Mouse (Mus musculus) heart, postnatal 0 days (tissue): ENCODE measurements at regions not wholly inside any gene's neighbourhood (a gene's known extent, or its start where the extent isn't known, plus 50 kb on each side); places are given as distances from the start of the nearest gene placed in this dataset.

Experiments used
- ATAC-seq: fragments of 200-750 bp; cut with Nextera tagmentation; 2 replicates; pipeline ENCODE4 v1.8.0; 2017; ENCODE audit warnings: low read depth, moderate number of reproducible peaks, moderate library complexity; ENCODE audit not compliant: insufficient read depth
- DNase-seq: peaks from one replicate; pipeline ENCODE4 v3.0.0-alpha.2; 2016; ENCODE audit warnings: low spot score
- H3K27ac ChIP-seq: fragments of 300-500 bp; sonication (generic); 2 replicates; pipeline ENCODE4 v1.5.1; 2014; ENCODE audit warnings: low read depth, mild to moderate bottlenecking
- H3K27me3 ChIP-seq: fragments of 300-500 bp; sonication (generic); 2 replicates; pipeline ENCODE4 v1.6.1; 2014; ENCODE audit warnings: low read length, mixed read lengths; ENCODE audit not compliant: control insufficient read depth, insufficient read depth
- H3K36me3 ChIP-seq: fragments of 300-500 bp; sonication (generic); replicated peaks from 2 replicates; pipeline ENCODE4 v1.6.1; 2014; ENCODE audit warnings: low read length, mixed read lengths; ENCODE audit not compliant: control insufficient read depth, insufficient read depth
- H3K4me1 ChIP-seq: fragments of 300-500 bp; sonication (generic); 2 replicates; pipeline ENCODE4 v1.6.1; 2014; ENCODE audit warnings: antibody characterized with exemption; ENCODE audit not compliant: control insufficient read depth, insufficient read depth
- H3K4me2 ChIP-seq: fragments of 300-500 bp; sonication (generic); 2 replicates; pipeline ENCODE4 v1.6.1; 2014; ENCODE audit warnings: low read depth, mild to moderate bottlenecking, low read length, moderate library complexity
- H3K4me3 ChIP-seq: fragments of 300-500 bp; sonication (generic); 2 replicates; pipeline ENCODE4 v1.5.1; 2014; ENCODE audit warnings: low read depth, low read length
- H3K9ac ChIP-seq: fragments of 300-500 bp; sonication (generic); replicated peaks from 2 replicates; pipeline ENCODE4 v1.6.1; 2014; ENCODE audit warnings: low read depth, low read length, mixed read lengths
- H3K9me3 ChIP-seq: fragments of 300-500 bp; sonication (generic); replicated peaks from 2 replicates; pipeline ENCODE4 v1.6.1; 2016; ENCODE audit warnings: low read length; ENCODE audit not compliant: control insufficient read depth
- CTCF ChIP-seq: IDR thresholded peaks from 2 replicates; pipeline ENCODE4 v1.5.1; 2016; ENCODE audit warnings: antibody characterized with exemption, control low read depth, low read depth
- EP300 ChIP-seq: IDR thresholded peaks from 2 replicates; pipeline ENCODE4 v1.6.1; 2016; ENCODE audit warnings: antibody characterized with exemption, low read depth
- WGBS: fragments of 180-500 bp; shearing (Covaris S2); extraction: QIAGEN DNeasy Blood & Tissue Kit; methylation state at CpG from one replicate; pipeline ENCODE4 v1.1.7; 2014; 5-methylcytosine and 5-hydroxymethylcytosine counted together

DNA sequence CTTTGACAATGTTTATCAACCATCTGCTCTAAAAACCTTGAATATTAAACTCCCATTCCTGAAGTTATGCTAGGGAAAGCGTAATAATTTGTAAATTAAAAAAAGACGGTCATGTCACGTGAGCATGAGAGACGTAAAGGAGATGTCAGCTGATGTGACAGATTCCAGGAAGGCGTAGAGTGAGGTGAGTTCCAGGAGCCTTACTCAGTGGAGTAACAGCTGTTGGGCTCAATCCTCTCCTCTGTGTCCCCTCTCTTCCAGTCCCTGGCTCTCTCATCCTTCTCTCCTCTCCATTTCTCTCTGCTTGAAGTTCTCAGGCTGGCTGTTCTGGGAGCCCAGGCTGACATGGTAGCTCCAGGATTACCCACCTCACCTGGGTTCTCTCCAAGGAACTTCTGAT is 138.4 kb upstream of the Fmo9 start:
- WGBS = 72% methylated on average over 5 of the region's 5 CpGs
- TF ChIP-seq EP300 (no peak), CTCF (no peak)
- H3K36me3 ChIP-seq = no peaks in the 10 kb centered on the region
- H3K9ac ChIP-seq = no peak overlapping the region
- H3K27ac ChIP-seq = peak overlapping the region; percentile 74
- ATAC-seq (no peak), DNase-seq (no peak)
- H3K4me1 ChIP-seq = no peaks in the 10 kb centered on the region
- no peaks in the 10 kb centered on the region for H3K27me3 ChIP-seq
- H3K4me2 ChIP-seq = no peak overlapping the region
- no peaks in the 10 kb centered on the region; the same call in 1 of the 2 replicates for H3K9me3 ChIP-seq
- no peak overlapping the region for H3K4me3 ChIP-seq

DNA sequence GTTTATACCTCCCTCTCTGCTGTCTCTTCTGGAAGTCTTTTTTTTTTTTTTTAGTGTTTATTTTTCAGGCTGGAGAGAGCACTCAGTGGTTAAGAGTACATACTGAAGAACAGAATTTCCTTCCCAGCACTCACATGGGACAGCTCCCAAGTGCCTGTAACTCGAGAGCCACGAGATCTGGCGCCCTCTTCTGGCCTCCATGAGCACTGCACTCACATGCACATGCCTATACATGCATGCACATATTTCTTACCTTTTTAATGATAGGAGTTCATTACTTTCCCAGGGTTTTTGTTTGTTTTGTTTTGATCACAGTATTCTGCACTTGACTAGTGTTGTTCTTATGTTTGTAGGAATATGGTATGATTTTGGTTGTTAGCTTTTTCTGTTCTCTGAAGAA is 139.5 kb upstream of the Fmo9 start:
- Histone ChIP-seq H3K4me2 (no peak overlapping the region), H3K36me3 (no peaks in the 10 kb centered on the region), H3K27me3 (no peaks in the 10 kb centered on the region), H3K4me1 (no peaks in the 10 kb centered on the region), H3K9me3 (no peaks in the 10 kb centered on the region; the same call in 1 of the 2 replicates), H3K9ac (no peak overlapping the region), H3K4me3 (no peak overlapping the region), H3K27ac (no peak overlapping the region)
- 40% methylated on average over 3 of the region's 3 CpGs for WGBS
- TF ChIP-seq CTCF = no peak
- TF ChIP-seq EP300 = no peak
- no peak for ATAC-seq
- DNase-seq = no peak

- WGBS = 65% methylated on average over 1 of the region's 1 CpGs
These were observed 155.7 kb upstream of the Fmo9 start for GRCm38 (mm10) chr1:166837299-166837698.

DNA sequence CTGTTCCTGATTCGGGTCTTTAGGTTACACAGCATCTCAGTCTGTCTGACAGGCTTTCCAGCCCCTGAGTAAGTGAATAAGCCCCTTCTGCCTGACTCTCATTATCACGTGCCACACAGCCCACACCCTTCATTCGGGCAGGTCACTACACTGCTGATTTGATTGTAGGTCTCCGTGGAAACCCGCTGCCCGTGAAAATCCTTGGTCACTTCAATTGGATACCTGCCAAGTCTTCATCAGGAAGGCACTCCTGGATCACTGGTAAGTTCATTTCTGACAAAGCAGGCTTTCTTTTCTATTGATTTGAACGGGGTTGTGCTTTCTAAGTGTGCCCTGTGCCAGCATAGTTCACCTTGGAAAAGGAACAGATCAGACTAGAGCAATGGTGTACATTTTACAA is 158.2 kb upstream of the Fmo9 start:
- Histone ChIP-seq H3K4me1 (peaks cover 2% of the 10 kb centered on the region; the same call in 1 of the 2 replicates), H3K4me3 (no peak overlapping the region), H3K4me2 (no peak overlapping the region), H3K27ac (no peak overlapping the region), H3K9me3 (no peaks in the 10 kb centered on the region), H3K9ac (no peak overlapping the region), H3K27me3 (no peaks in the 10 kb centered on the region), H3K36me3 (no peaks in the 10 kb centered on the region)
- TF ChIP-seq EP300 = no peak
- no peak for TF ChIP-seq CTCF
- DNase-seq = no peak
- ATAC-seq = no peak
- WGBS = 18% methylated on average over 7 of the region's 7 CpGs

More at GRCm38 (mm10) chr1:166837299-166837698, 155.7 kb upstream of the Fmo9 start:
- Histone ChIP-seq H3K9ac (no peak overlapping the region), H3K9me3 (no peaks in the 10 kb centered on the region), H3K4me1 (peaks cover 2% of the 10 kb centered on the region; the same call in 1 of the 2 replicates), H3K27ac (no peak overlapping the region), H3K27me3 (no peaks in the 10 kb centered on the region), H3K4me3 (no peak overlapping the region), H3K36me3 (no peaks in the 10 kb centered on the region), H3K4me2 (no peak overlapping the region)
- no peak for TF ChIP-seq CTCF
- no peak for TF ChIP-seq EP300
- ATAC-seq (no peak), DNase-seq (no peak)

- Histone ChIP-seq H3K36me3 (no peaks in the 10 kb centered on the region), H3K27ac (no peak overlapping the region), H3K4me1 (peaks cover 4% of the 10 kb centered on the region; the same call in 1 of the 2 replicates), H3K27me3 (no peaks in the 10 kb centered on the region), H3K4me3 (peak overlapping the region; percentile 15; the same call in 1 of the 2 replicates), H3K4me2 (peak overlapping the region; percentile 38), H3K9ac (no peak overlapping the region), H3K9me3 (no peaks in the 10 kb centered on the region)
- DNase-seq (no peak), ATAC-seq (no peak)
- TF ChIP-seq CTCF = no peak
- no peak for TF ChIP-seq EP300
- 5% methylated on average over 11 of the region's 11 CpGs for WGBS
These were observed 157.8 kb upstream of the Fam78b start for GRCm38 (mm10) chr1:166843397-166843877.

DNA sequence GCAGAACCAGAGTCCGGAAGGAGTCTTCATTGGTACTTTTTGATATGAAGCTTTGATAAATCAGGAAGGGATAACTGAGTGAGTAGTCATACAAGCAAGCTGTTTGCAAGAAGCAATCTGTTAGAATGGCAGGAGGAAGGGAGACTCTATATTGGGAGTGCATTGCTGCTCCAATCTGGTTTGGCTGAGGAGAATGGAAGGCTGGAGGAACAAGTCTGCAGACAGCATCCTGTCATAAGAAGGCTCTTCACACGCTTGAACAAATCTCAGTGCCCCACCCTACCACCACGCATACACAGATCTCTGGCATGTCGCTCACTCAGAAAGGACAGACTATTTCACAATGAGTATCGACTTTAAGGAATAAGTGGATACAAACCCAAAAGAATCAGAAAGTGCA is 154.7 kb upstream of the Fam78b start:
- Histone ChIP-seq H3K4me1 (0 out of 2 replicates have a peak, but pooled peaks cover 2% of the 10 kb centered on the region), H3K4me2 (no peak overlapping the region), H3K9me3 (no peaks in the 10 kb centered on the region), H3K27me3 (no peaks in the 10 kb centered on the region), H3K36me3 (no peaks in the 10 kb centered on the region), H3K4me3 (no peak overlapping the region), H3K9ac (no peak overlapping the region), H3K27ac (no peak overlapping the region)
- WGBS = 79% methylated on average over 5 of the region's 5 CpGs
- no peak for ATAC-seq
- DNase-seq = no peak
- TF ChIP-seq EP300 (no peak), CTCF (no peak)
